Mouse (Mus musculus): ENCODE results near the gene Prm1.
"Not testable (repeated sequence)": the region's sequence is repeated elsewhere in the genome, so short reads cannot be mapped to it uniquely, and the experiment has no call there.

The Prm1 gene

GRCm38 (mm10) chr16:10824536-10824935, 18.9 kb upstream of the Prm1 start:
- DNase-seq (ENCODE audit: low spot score in 2 of 2) = no peak

- no peak for DNase-seq (ENCODE audit: low spot score in 2 of 2)
Measured at GRCm38 (mm10) chr16:10821387-10821786, 15.7 kb upstream of the Prm1 start.

GRCm38 (mm10) chr16:10819966-10820365, 14.3 kb upstream of the Prm1 start:
- DNase-seq (ENCODE audit: low spot score in 2 of 2) = no peak

DNA sequence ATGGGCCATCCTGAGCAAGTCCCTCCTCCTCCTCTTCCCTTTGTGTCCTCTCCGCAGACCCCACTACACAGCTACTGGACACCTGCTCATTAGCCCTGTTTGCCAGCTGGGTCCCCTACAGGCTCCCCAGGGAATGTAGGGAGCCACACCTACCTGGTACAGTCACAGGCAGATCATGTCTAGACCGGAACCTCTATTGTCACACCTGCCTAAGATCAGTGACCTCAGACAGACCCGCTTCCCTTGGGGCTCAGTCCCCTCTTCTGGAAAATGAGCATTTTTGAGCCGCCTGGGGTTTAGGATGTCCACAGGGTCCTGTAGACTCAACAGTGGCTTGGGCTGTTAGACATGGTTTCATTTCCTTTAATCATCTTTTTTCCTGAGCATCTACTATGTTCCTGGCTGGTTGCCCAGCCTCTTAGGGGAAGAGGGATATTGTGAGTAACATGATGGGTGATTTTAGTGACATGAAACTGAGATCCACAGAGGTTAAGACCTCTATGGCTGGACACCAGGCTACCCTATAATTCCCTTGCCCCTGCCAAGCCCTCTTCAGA, 13.0 kb upstream of the Prm1 start:
- DNase-seq (ENCODE audit: low spot score in 2 of 2) = no peak

- no peak for DNase-seq (ENCODE audit: low spot score in 2 of 2)
Measured at GRCm38 (mm10) chr16:10814864-10815263, 9.2 kb upstream of the Prm1 start.

DNA sequence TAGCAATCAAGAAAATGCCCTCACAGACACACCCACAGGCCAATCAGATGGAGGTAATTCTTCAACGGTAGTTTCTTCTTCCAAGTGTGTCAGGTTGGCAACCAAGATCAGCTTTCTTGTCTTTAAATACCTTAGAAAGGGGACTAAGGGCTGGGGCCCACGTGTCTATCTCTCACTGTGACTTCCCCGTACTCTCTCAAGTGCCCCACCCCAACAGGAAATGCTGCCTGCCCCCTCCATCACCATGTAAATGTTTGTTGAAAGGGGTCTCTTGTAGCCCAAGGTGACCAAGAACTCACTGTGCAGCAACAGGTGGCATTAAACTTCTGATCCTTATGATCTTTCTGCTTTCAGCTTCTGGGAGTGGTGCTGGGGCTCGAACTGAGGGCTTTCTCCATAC, 8.1 kb upstream of the Prm1 start:
- DNase-seq (ENCODE audit: low spot score in 2 of 2) = peak in 1 of 2 experiments; percentile 36

GRCm38 (mm10) chr16:10812865-10813371, 7.3 kb upstream of the Prm1 start, which contains the start of gene Gm11172:
Gm11172 (plus strand) TSS chr16:10812915.
- DNase-seq (ENCODE audit: low spot score in 2 of 2) = no peak

DNA sequence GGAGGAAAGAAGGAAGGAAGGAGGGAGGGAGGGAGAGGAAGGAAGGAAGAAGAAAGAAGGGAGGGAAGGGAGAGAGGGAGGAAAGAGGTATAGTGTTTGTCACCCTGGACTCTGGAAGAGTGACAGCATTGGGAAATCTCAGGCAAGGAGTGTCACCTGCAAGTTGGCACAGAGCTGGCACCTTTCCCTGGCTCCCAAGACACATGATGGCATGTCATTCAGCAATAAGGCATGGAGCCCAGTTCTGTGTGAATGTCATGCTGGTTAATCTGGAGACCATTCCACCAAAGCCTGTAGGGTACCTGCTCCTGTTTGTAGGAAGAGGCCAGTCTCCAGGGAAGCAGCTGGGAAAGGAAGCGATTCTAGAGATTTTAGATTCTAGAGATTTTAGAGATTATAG, 4.7 kb upstream of the Prm1 start:
- DNase-seq (ENCODE audit: low spot score in 2 of 2) = no peak

DNA sequence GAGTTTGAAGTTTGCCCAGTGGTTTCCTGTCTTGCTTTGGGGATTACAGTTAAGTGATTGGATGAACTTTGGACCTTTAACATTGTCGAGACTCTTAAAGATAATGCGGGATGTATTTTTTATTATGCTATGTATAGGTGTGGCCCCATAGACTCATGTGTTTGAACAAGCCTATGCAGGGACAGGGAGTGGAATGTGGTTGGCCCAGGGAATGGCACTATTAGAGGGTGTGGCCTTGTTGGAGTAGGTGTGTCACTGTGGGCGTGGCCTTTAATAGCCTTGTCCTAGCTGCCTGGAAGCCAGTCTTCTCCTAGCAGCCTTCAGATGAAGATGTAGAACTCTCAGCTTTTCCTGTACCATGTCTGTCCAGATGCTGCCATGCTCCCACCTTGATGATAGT, 3.2 kb downstream of the Prm1 start:
- not testable (repeated sequence) for DNase-seq (ENCODE audit: low spot score in 2 of 2)

DNA sequence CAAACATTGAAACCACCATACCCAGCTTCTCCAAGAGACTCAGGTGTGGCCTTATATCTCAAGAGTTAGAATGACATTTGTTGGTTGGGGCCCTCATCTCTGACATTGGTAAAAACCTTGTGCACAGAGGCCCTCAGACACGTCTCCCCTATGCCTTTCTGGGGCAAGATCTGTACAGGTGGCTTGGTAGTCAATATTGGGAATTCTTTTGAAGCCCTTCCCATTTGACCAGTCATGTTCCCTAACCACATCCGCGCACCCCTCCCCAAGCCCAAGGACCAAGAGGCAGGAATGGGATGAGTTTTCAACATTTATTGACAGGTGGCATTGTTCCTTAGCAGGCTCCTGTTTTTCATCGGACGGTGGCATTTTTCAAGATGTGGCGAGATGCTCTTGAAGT, 9.6 kb downstream of the Prm1 start, which contains the start of gene Prm2:
Gene Prm2, minus strand, starts transcription at position 101 of the 400 bp plus-strand sequence.
- no peak for DNase-seq (ENCODE audit: low spot score in 2 of 2)

DNA sequence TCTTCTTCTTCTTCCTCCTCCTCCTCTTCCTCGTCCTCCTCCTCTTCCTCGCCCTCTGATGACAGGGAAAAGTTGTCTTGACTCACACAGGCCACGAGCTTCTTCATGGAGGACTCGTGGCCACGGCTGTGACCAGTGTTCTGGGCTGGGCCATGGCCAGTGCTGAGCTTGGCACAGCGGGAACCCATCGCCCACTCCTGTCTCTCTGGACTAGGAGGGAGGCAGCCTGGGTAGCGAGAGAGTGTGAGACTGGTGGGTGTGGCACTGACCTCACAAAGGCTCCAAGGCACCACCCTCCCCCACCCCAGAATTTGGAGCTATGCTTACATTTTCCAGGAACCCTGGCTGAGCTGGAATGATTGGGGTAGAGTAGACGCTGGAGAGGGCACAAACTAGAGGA, 14.9 kb downstream of the Prm1 start, which contains the start of gene Prm3:
Gene Prm3, minus strand, starts transcription at position 213 of the 400 bp plus-strand sequence.
- no peak for DNase-seq (ENCODE audit: low spot score in 2 of 2)

- no peak for DNase-seq (ENCODE audit: low spot score in 2 of 2)
Measured at GRCm38 (mm10) chr16:10788866-10789265, 16.8 kb downstream of the Prm1 start.

DNA sequence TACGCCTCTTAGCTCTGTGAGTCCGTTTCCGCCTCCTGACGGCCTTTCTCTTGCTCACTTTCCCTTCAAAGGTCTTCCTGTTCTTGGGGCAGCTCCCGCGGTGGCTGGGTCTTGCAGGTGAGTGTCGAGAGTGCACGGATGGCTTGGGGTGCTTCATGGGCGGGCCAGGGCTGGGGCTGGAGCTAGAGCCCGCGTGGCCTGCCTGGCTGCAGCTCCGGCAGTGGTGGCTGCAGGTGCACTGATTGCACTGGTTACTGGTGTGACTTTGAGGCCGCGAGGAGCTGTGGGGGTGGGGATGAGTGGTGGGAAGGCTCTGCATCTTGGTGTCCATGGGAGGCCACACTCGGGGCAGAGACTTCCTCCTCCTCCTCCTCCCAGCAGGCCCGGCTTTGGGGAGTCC, 17.4 kb downstream of the Prm1 start, which contains the start of gene Tnp2:
Gene Tnp2, minus strand, starts transcription at position 390 of the 400 bp plus-strand sequence.
- DNase-seq (ENCODE audit: low spot score in 2 of 2) = peak; percentile 42 to 56

- DNase-seq (ENCODE audit: low spot score in 2 of 2) = no peak
Measured at GRCm38 (mm10) chr16:10787548-10788058, 18.0 kb downstream of the Prm1 start.

DNA sequence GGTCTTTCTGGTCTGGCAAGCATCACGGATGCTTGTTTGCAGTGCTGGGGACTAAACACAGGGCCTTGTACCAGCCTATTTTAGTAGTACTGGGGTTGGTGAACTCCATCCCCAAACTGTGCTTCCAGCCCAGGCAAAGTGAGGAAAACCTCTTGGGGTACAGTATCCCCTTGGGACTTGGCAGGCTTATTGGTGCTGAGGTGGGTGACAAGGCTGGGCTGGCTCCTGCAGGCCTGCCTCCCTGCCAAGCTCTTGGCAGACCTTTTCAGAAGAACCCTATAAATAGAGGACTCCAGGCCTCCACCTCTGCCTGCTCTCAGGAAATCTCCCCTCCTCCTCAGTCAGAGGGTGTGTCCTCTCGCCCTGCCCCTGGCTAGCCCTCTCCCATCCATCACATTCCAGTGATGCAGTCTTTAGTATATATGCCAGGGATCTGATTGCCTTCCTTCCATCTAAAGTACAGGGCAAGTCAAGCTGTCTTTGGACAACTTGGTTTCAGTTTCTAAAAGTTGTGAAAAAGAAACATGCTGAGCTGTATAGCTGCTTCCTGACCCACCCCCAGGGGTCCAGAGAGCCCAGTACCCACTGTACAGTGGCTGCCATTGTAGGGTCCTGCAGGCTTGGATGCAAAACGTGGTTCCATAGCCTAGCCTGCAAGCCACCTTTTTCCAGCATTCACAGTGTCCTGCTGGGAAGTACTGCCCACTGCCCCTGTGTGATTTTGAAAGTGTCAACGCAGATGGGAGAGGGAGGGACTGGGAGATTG, 18.7 kb downstream of the Prm1 start:
- DNase-seq (ENCODE audit: low spot score in 2 of 2) = no peak

DNA sequence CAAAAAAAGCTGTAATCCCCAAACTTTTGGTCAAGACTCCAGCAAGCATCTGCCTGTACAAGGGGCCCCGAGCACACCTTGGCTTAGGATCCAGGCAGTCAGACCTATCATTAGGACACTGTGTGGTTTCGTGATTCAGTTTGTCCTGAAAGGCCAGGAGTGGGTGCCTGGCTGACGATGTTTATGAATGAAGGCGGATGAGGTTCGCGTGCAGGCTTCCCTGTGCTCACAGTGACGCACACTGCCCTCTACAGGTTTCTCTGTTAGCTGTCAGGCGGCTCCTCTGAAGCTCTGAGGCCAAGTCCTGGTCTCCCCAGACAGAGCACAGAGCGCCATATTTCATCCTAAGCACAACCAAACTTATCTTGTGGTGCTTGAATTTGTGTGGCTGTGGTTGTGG, 19.4 kb downstream of the Prm1 start:
- DNase-seq (ENCODE audit: low spot score in 2 of 2) = peak; percentile 88 to 94

- peak; percentile 96 for DNase-seq (ENCODE audit: low spot score in 2 of 2)
Measured at GRCm38 (mm10) chr16:10785371-10786231, 20.0 kb downstream of the Prm1 start, which contains the start of gene Socs1. Socs1 (minus strand) TSS chr16:10785536.

- peak; percentile 97 to 100 for DNase-seq (ENCODE audit: low spot score in 2 of 2)
Measured at GRCm38 (mm10) chr16:10784793-10785370, 20.8 kb downstream of the Prm1 start.

GRCm38 (mm10) chr16:10783883-10784792, 21.5 kb downstream of the Prm1 start:
- DNase-seq (ENCODE audit: low spot score in 2 of 2) = peak in 1 of 2 experiments; percentile 61

DNA sequence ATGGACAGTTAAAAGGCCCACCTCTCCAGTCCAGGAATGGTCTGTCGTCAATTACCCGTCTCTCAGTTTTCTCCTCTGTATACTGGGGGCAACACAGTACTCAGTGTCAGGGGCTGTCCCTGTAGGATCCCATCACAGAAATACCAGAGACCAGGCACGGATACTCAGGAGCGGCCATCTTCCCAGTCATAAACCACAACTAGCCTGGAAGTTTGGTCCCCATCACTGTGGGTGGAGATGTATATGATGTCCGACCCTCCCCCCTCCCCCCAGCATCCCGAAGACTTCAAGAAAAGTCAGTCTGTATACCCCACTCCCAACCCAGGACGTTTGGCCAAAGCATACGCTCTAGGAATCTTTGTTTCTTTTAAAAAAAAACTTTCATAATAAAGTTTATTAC, 22.2 kb downstream of the Prm1 start:
- DNase-seq (ENCODE audit: low spot score in 2 of 2) = no peak

Measured in thymus, postnatal 10 days (tissue).